Mouse (Mus musculus) hindlimb bud, embryonic 11.5 days (tissue): ENCODE results near the gene 4931406P16Rik.
A peak's percentile ranks its signal among the peaks of the same experiment; 100 is the strongest.
"Not testable (repeated sequence)": the region's sequence is repeated elsewhere in the genome, so short reads cannot be mapped to it uniquely, and the experiment has no call there.

Experiments
- DNase-seq: peaks from one replicate; pipeline ENCODE4 v3.0.0-alpha.2; 2012; ENCODE audit warnings: low read depth, low spot score; ENCODE audit errors: extremely low spot score

The 4931406P16Rik gene

GRCm38 (mm10) chr7:34215481-34215880 is 97.9 kb downstream of the 4931406P16Rik start:
- DNase-seq, result no peak

DNA sequence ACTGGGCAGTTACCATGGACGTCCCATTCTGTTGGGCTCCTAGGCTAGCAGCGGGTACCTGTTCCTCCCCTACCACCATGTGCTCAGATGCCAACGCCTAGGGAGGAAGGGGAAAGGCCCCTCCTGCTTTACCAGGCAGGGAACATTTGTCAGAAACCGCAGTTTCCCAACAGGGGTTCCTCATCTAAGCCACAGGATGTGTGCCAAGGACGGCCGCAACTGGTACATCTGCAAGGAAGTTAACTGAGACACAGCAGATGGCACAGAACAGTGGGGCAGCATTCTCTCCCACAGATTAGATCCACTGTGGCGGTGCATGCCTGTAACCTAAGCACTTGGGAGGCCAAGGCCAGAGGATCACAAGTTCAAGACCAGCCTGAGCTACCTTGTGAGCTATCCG is 98.7 kb downstream of the 4931406P16Rik start:
- DNase-seq, result no peak

- DNase-seq, result no peak
These were observed 100.1 kb downstream of the 4931406P16Rik start for GRCm38 (mm10) chr7:34213281-34213680.

GRCm38 (mm10) chr7:34208027-34208745 is 105.2 kb downstream of the 4931406P16Rik start:
- no peak for DNase-seq

DNA sequence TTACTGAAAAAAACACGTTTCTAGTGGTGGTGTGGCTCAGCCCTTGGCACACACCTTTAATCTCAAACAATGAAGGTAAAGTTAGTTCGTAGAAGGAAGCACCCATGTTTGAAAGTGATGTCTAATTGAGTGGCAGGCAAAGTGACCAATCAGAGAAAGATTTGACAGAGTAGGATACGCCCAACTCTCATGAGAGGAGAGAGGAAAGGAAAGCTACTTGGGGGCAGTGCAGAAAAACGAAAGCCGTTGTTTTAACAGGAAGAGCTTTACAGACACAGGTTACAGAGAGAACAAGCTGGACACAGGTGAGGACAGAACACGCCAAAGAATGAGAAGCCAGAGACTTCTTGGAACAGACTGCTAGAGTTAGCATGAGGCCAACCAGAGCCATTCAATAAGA is 107.0 kb downstream of the 4931406P16Rik start:
- no peak for DNase-seq

- DNase-seq, result not testable (repeated sequence)
These were observed 111.2 kb downstream of the 4931406P16Rik start for GRCm38 (mm10) chr7:34202147-34202546.

DNA sequence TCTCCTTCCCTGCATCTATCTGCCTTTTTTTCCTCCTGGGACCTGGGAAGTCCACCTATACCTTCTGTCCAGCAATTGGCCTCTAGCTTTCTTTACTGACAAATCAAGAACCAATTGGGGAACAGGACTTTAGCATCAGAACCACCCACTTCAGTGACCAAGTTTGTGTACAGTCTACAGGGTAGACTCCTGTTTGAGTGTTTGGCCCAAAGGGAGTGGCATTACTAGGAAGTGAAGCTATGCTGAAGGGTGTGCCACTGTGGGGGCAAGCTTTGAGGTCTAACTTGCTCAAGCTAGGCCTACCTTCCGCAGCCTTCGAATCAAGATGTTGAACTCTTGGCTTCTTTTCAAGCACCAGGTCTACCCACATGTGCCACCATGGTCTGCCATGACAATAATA is 112.5 kb downstream of the 4931406P16Rik start:
- no peak for DNase-seq

DNA sequence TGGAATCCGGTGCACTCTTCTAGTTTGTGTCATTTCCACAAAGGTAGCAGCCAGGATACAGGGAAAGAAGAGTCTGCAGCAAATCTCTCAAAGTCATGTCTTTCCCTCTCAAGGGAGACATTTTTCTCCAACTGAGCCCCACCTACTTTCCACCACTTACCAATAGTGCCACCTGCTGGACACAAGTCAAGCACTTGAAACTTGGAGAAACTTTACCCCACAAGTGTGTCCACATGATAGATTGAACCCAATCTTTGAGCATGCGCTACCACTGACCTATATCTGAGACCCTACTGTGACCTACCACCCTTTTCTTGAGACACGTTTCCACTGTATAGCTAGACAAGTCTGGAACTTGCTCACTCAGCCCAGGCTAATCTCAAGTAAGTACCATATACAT is 115.0 kb downstream of the 4931406P16Rik start:
- DNase-seq, result no peak

- DNase-seq, result peak; percentile 62
These were observed 116.9 kb downstream of the 4931406P16Rik start, which contains the start of gene Pdcd2l for GRCm38 (mm10) chr7:34196132-34197128. Gene Pdcd2l (minus strand): TSS chr7:34196661.

GRCm38 (mm10) chr7:34195632-34196031 is 117.7 kb downstream of the 4931406P16Rik start:
- DNase-seq, result no peak

DNA sequence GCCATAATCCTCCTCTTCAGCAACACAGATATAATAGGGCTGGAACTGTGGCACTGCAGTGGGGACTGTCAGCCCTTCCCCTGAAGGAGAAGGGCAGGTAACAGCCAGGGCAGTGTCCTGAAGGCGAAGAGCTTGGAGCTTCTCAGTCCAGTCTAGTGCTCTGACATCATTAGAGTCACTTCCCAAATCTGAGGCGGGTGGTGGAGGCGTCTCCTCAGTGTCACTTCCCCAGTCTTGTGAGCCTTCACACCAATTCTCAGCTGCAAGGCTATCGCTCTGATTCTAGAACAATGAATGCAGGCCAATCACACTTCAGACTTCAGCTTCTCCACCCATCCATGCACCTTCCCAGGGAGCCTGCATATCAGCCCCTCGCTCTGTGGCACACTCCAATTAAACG is 120.5 kb downstream of the 4931406P16Rik start:
- DNase-seq, result no peak

GRCm38 (mm10) chr7:34189376-34189989 is 123.9 kb downstream of the 4931406P16Rik start:
- no peak for DNase-seq
